Mouse (Mus musculus) hindbrain, embryonic 11.5 days (tissue): Measurements from ENCODE around the gene Nr1d1. TPM values are rescaled to one million over a fixed set of nuclear protein-coding genes. Genes with fewer than 3 reads are reported as not detected.
A peak's percentile ranks its signal among the peaks of the same experiment; 100 is the strongest.

ENCODE experiments used
- ATAC-seq: fragments of 200-750 bp; cut with Nextera tagmentation; 2 replicates; pipeline ENCODE4 v1.8.0; 2017; ENCODE audit warnings: mild to moderate bottlenecking, moderate TSS enrichment, moderate library complexity; ENCODE audit not compliant: low FRiP score
- DNase-seq: peaks from one replicate; pipeline ENCODE4 v3.0.0-alpha.2; 2015; ENCODE audit warnings: low spot score
- H3K27ac ChIP-seq: fragments of 300-500 bp; sonication (generic); 2 replicates; pipeline ENCODE4 v1.5.1; 2014; ENCODE audit warnings: mild to moderate bottlenecking, low read depth, low read length
- H3K27me3 ChIP-seq: fragments of 300-500 bp; sonication (generic); 2 replicates; pipeline ENCODE4 v1.6.1; 2014; ENCODE audit warnings: mild to moderate bottlenecking, low read length, moderate library complexity, mixed read lengths; ENCODE audit not compliant: control insufficient read depth, insufficient read depth
- H3K36me3 ChIP-seq: fragments of 300-500 bp; sonication (generic); 2 replicates; pipeline ENCODE4 v1.6.1; 2014; ENCODE audit warnings: mild to moderate bottlenecking, low read length, moderate library complexity, mixed read lengths; ENCODE audit not compliant: control insufficient read depth, insufficient read depth
- H3K4me1 ChIP-seq: fragments of 300-500 bp; sonication (generic); replicated peaks from 2 replicates; pipeline ENCODE4 v1.6.1; 2014; ENCODE audit warnings: low read length, mixed read lengths; ENCODE audit not compliant: control insufficient read depth, insufficient read depth
- H3K4me2 ChIP-seq: fragments of 300-500 bp; sonication (generic); replicated peaks from 2 replicates; pipeline ENCODE4 v1.6.1; 2014; ENCODE audit warnings: mild to moderate bottlenecking, low read depth, low read length
- H3K4me3 ChIP-seq: fragments of 300-500 bp; sonication (generic); 2 replicates; pipeline ENCODE4 v1.5.1; 2014; ENCODE audit warnings: low read depth, low read length
- H3K9ac ChIP-seq: fragments of 300-500 bp; sonication (generic); 2 replicates; pipeline ENCODE4 v1.6.1; 2014; ENCODE audit warnings: low read depth, low read length
- H3K9me3 ChIP-seq: fragments of 300-500 bp; sonication (generic); 2 replicates; pipeline ENCODE4 v1.6.1; 2016; ENCODE audit warnings: low read length; ENCODE audit not compliant: control insufficient read depth
- WGBS: fragments of 180-500 bp; shearing (Covaris S2); extraction: QIAGEN DNeasy Blood & Tissue Kit; methylation state at CpG from one replicate; pipeline ENCODE4 v1.1.7; 2014; 5-methylcytosine and 5-hydroxymethylcytosine counted together
- polyA plus RNA-seq: library from polyadenylated mRNA; unstranded; fragments of >200 nt; fragmentation: Nextera tagmentation; extraction: Ambion mirVana; gene quantifications from 2 replicates; pipeline ENCODE4 v1.2.1, GENCODE M21; 2014

Nr1d1 gene
- polyA plus RNA-seq, 1 experiment from 2014 or later, result 1.4 TPM

DNA sequence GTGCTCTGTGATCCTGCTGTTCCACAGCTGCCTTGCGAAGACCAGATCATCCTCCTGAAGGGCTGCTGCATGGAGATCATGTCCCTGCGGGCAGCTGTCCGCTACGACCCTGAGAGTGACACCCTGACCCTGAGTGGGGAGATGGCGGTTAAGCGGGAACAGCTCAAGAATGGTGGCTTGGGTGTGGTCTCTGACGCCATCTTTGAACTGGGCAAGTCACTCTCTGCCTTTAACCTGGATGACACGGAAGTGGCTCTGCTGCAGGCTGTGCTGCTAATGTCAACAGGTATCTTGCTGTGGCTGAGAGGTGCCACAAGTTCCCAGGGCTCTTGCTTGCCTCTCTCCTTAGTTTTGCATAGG lies 11.7 kb downstream of the Nr1d1 start:
- Histone ChIP-seq H3K27ac (no peak overlapping the region), H3K36me3 (no peaks in the 10 kb centered on the region; the same call in 1 of the 2 replicates), H3K4me3 (no peak overlapping the region), H3K4me1 (peaks cover 7% of the 10 kb centered on the region), H3K9me3 (no peaks in the 10 kb centered on the region), H3K4me2 (no peak overlapping the region), H3K27me3 (no peaks in the 10 kb centered on the region), H3K9ac (no peak overlapping the region)
- 94% methylated on average over 8 of the region's 8 CpGs for WGBS
- no peak for DNase-seq
- no peak for ATAC-seq

DNA sequence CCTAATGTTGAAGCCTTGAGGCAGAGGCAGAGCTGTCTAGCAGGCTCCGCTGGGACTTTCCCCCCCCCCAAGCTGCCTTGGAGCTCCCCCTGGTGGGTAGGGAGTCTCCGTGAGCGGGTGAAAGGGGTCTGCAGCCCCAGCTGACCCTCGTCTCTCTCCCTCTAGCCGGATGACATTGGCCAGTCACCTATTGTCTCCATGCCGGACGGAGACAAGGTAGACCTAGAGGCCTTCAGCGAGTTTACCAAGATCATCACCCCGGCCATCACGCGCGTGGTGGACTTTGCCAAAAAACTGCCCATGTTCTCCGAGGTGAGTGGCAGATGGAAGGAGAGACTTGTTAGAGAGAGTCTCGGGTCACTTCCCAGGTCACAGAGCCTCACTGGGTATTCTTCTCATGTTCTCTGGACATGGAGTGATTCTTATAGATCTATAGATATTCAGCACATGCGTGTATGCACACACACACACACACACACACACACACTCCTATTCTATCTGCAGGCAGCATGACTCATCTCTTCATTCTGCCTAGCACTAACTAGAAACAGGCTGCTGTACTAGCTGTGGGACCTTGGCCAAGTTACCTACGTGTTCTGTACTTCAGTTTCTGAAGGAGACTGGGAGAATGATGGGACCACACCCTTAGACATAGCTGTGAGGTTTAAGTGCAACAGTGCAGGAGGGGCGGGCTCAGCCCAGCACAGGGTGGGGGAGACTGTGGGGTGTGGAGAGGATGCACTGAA lies 12.2 kb downstream of the Nr1d1 start:
- Histone ChIP-seq H3K4me3 (no peak overlapping the region), H3K9ac (no peak overlapping the region), H3K27me3 (no peaks in the 10 kb centered on the region), H3K27ac (no peak overlapping the region), H3K4me1 (peaks cover 2% of the 10 kb centered on the region), H3K9me3 (no peaks in the 10 kb centered on the region), H3K36me3 (no peaks in the 10 kb centered on the region; the same call in 1 of the 2 replicates), H3K4me2 (no peak overlapping the region)
- ATAC-seq (no peak), DNase-seq (peak; percentile 44)
- WGBS, result 66% methylated on average over 17 of the region's 17 CpGs

DNA sequence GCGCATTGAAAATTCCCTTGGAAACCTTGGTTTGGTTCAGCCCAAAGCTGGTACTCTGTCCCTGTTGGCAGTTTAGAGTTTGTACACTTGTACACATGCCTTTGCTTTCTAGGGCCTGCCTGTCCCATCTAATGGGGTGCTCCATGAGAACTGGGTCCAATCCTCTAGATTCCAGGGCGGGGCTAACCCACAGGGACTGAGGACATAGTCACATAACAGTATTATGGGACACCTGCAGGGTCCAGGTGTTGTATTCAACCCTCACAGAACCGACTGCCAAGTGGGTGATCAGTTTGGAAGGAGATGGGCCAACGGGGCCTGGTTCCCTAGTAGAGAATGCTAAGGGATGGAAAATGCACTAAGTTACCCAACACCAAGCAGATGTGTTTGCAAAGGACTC lies 13.2 kb downstream of the Nr1d1 start:
- no peak overlapping the region for H3K9ac ChIP-seq
- H3K27ac ChIP-seq, result no peak overlapping the region
- H3K36me3 ChIP-seq, result no peaks in the 10 kb centered on the region; the same call in 1 of the 2 replicates
- no peak overlapping the region for H3K4me3 ChIP-seq
- no peak overlapping the region for H3K4me2 ChIP-seq
- 94% methylated on average over 4 of the region's 4 CpGs for WGBS
- no peaks in the 10 kb centered on the region for H3K9me3 ChIP-seq
- no peak for DNase-seq
- ATAC-seq, result no peak
- H3K27me3 ChIP-seq, result no peaks in the 10 kb centered on the region
- no peaks in the 10 kb centered on the region; the same call in none of the 2 replicates for H3K4me1 ChIP-seq

DNA sequence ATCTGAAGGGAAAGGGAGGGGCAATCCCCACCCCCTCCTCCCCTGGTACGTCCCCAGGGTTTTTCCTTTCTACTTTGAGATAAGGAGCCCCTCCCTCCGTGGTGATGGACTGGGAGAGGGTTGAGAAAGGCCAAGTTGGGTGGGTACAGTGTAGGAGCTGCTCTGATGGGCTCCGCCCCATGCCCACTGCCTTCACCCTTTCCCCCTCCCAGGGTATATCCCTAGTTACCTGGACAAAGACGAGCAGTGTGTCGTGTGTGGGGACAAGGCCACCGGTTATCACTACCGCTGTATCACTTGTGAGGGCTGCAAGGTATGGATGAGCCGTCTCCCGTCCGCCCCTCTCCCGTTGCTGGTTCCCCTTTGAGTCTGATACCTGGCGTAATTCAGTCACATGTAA lies 18.4 kb downstream of the Nr1d1 start:
- Histone ChIP-seq H3K9me3 (no peaks in the 10 kb centered on the region), H3K9ac (no peak overlapping the region), H3K4me2 (no peak overlapping the region), H3K27me3 (no peaks in the 10 kb centered on the region), H3K36me3 (0 out of 2 replicates have a peak, but pooled peaks cover 3% of the 10 kb centered on the region), H3K4me1 (peaks cover 9% of the 10 kb centered on the region; the same call in 1 of the 2 replicates), H3K27ac (no peak overlapping the region), H3K4me3 (no peak overlapping the region)
- 92% methylated on average over 12 of the region's 12 CpGs for whole genome bisulfite sequencing
- DNase-seq (no peak), ATAC-seq (no peak)

DNA sequence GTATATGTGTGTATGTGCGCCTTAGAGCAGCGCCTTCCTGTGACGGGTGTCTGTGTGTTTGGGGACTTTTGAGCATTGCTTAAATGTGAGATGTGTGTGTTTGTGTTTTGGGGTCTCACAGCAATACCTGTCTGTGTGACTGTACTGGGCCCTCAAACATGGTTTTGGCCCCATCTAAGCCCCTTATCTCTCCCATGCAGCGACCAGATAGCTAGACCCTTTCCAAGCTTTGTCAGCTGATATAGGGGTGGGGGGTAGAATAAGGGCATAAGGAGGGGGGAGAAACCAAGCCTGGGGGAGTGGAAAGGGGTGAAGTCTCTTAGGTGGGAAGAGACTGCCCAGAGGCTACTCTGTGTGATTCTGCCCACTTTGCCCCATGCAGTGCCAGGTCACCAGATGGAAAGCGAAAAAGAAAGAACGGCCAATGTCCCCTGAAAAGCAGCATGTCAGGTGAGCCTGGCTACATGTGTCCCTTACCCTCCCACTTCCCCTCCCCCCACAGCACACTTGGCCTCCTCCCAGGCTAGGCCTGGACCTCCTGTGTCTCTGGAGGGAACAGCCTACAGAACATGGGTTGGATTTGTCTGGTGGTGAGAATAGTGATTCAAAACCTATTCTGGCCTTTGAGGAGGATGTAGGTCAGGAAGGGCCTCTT lies 19.3 kb downstream of the Nr1d1 start:
- H3K4me2 ChIP-seq, result no peak overlapping the region
- WGBS, result 90% methylated on average over 6 of the region's 6 CpGs
- ATAC-seq, result no peak
- H3K27ac ChIP-seq, result no peak overlapping the region
- no peak overlapping the region for H3K9ac ChIP-seq
- H3K4me1 ChIP-seq, result peaks cover 17% of the 10 kb centered on the region
- no peaks in the 10 kb centered on the region for H3K27me3 ChIP-seq
- H3K36me3 ChIP-seq, result 0 out of 2 replicates have a peak, but pooled peaks cover 3% of the 10 kb centered on the region
- H3K4me3 ChIP-seq, result no peak overlapping the region
- no peaks in the 10 kb centered on the region for H3K9me3 ChIP-seq
- DNase-seq, result no peak

DNA sequence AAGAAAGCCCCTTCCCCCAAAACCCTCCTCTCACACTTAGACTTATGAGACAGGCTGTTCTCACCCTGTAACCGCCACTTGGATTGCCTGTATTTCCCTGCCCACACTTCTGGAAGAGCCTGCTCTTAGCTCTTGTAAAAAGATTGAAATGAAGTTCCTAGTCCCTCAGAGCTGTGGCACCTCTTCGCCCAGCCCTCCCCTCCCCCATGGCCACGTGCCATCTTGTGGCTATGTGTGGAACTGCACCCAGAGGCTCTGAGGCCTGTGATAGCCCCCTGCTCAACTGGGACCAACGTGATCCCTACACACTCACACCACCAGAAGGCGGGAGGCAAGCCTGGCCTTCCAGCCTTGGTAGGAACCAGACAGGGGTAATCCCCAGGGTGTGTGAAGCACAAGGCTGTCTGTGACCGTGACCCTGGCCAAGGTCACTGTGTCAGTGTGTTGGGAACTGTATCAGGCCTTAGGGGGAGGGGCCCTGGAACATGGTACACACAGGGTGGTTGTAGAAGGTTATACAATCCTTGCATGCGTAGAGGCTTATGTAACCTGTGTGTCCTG lies 20.4 kb downstream of the Nr1d1 start:
- WGBS, result 22% methylated on average over 7 of the region's 7 CpGs
- 0 out of 2 replicates have a peak, but pooled peaks cover 3% of the 10 kb centered on the region for H3K36me3 ChIP-seq
- no peak overlapping the region for H3K4me2 ChIP-seq
- H3K9ac ChIP-seq, result no peak overlapping the region
- H3K4me1 ChIP-seq, result peaks cover 27% of the 10 kb centered on the region
- H3K27me3 ChIP-seq, result no peaks in the 10 kb centered on the region
- no peak overlapping the region for H3K4me3 ChIP-seq
- no peaks in the 10 kb centered on the region for H3K9me3 ChIP-seq
- DNase-seq (peak; percentile 91), ATAC-seq (peak; percentile 60)
- no peak overlapping the region for H3K27ac ChIP-seq

DNA sequence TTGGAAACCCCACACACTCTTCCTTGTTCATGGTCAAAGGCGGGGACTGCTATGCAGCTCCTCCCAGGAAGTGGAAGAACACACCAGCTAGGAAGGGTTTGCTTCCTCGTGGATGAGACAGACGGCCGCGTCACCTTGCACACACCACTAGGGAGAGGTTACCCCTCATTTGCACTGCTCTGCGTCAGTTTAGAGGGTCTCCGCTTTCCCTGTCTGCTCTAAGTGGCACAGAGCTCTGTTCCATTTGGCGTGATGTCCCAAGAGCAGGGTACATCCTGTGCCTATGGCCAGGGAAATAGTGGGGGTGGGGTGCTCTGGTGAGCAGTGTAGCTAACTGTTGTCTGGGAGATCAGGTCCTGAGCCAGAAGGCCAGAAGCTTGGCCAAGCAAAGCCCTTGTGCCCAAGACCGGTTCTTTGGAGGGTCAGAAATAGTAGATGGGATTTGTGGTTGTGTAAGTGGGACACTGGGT lies 20.9 kb downstream of the Nr1d1 start:
- peaks cover 30% of the 10 kb centered on the region for H3K4me1 ChIP-seq
- no peak overlapping the region for H3K27ac ChIP-seq
- ATAC-seq, result no peak
- H3K9ac ChIP-seq, result no peak overlapping the region
- 0 out of 2 replicates have a peak, but pooled peaks cover 3% of the 10 kb centered on the region for H3K36me3 ChIP-seq
- WGBS, result 75% methylated on average over 9 of the region's 9 CpGs
- H3K27me3 ChIP-seq, result no peaks in the 10 kb centered on the region
- DNase-seq, result no peak
- H3K4me2 ChIP-seq, result no peak overlapping the region
- no peaks in the 10 kb centered on the region for H3K9me3 ChIP-seq
- H3K4me3 ChIP-seq, result no peak overlapping the region

DNA sequence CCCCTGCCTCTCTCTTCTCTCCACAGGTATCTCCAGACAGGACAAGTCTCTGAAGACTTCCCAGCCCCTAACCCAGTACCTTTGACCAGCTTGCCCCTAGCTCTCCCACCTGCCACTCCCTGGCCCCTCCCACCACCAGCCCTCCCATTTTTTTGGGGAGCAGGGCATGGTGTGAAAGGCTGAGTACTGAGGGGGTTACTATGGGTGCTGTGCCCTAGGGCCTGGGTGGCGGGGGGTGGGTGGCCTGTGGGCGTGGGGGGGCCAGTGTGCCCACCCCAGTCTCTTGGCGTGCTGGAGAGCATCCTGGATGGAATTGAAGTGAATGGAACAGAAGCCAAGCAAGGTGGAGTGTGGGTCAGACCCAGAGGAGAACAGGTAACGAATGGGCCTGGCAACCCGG lies 21.9 kb downstream of the Nr1d1 start:
- Histone ChIP-seq H3K4me2 (no peak overlapping the region), H3K4me3 (no peak overlapping the region), H3K9ac (no peak overlapping the region), H3K27me3 (no peaks in the 10 kb centered on the region), H3K27ac (0 out of 2 replicates have a peak overlapping the region, but pooled peaks have one; percentile 24), H3K36me3 (0 out of 2 replicates have a peak, but pooled peaks cover 3% of the 10 kb centered on the region), H3K4me1 (peaks cover 38% of the 10 kb centered on the region), H3K9me3 (no peaks in the 10 kb centered on the region)
- no peak for DNase-seq
- ATAC-seq, result no peak
- 94% methylated on average over 5 of the region's 5 CpGs for WGBS
